Mouse (Mus musculus): ENCODE measurements around the gene Alpl.

Gene Alpl

DNA sequence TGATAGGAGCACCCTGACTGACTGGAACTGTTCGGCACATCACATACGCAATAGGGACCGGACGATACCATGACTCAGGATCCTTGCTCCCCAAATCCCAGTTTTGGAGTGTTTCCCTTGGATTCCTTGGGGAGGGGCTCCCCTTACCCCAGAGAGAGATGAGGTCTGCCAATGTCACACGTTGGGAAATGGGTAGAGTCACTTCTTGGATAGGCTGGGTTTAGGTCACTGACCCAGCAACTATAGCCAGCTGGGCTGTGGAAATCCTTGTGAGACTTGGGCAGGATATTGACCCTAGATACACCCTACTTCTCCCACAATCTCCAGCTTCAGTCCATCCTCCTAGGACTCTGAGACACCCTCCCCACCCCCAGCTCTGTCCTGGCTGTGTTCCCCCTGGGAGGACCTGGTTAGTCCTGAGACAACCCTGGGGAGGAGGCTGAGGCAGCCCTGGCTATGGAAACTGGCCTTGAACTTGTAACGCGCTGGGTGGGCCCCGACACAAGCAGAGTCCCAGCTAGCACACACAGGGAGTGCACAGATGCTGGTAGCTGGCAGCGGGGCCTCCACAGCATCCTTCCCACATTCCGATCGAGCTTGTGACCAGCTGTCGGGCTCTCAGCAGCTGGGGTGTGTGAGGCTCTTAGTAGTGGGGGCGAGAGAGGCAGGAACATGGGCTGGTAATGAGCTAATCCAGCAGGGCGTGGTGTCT lies 25.1 kb downstream of the Alpl start:
- DNase-seq (ENCODE audit: low spot score) = peak; percentile 61

DNA sequence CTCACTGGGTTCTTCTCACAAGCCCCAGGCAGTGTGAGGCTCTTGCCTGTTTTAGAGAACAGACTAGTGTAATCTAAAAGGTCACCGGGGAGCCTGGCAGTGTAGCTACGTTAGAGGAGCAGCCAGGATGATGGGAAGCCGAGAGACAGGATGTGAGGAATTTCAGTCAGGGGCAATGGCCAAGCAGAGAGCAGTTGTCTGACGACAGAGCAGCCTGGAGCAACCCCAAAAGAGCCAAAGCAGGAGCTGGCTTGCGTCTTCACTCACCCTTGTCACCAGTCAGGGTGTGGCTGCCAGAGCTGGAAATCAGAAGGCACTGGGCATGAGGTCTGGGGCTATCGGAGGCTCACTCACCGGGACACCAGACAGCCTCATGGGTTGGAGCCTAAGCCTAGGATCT lies 26.5 kb downstream of the Alpl start:
- peak; percentile 83 for DNase-seq (ENCODE audit: low spot score)

GRCm38 (mm10) chr4:137768831-137769230 lies 27.4 kb downstream of the Alpl start:
- no peak for DNase-seq (ENCODE audit: low spot score)

DNA sequence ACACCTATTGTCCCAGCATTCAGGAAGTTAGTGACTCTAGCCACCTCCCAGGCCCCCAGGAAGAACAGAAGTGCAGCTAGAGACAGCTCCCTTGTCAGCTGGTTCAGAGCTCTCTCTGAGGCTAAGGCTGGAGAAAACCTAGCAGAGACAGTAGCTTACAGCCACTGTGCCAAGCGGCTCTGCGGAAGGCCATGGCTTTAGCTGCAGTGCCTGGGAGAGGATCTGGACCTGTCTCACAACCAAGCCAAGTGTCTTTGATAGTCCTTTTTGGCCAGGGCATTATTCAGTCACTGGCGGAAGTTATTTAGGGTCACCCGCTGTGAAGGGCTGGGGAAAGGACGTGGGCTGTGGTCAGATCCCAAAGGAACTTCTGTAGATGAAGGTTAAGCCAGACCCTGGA lies 27.8 kb downstream of the Alpl start:
- DNase-seq (ENCODE audit: low spot score) = no peak

- no peak for DNase-seq (ENCODE audit: low spot score)
Measured at GRCm38 (mm10) chr4:137766365-137766764, 29.8 kb downstream of the Alpl start.

GRCm38 (mm10) chr4:137765554-137765971 lies 30.6 kb downstream of the Alpl start:
- peak; percentile 43 for DNase-seq (ENCODE audit: low spot score)

GRCm38 (mm10) chr4:137764621-137765020 lies 31.6 kb downstream of the Alpl start:
- no peak for DNase-seq (ENCODE audit: low spot score)

GRCm38 (mm10) chr4:137763920-137764495 lies 32.2 kb downstream of the Alpl start:
- peak; percentile 53 for DNase-seq (ENCODE audit: low spot score)

DNA sequence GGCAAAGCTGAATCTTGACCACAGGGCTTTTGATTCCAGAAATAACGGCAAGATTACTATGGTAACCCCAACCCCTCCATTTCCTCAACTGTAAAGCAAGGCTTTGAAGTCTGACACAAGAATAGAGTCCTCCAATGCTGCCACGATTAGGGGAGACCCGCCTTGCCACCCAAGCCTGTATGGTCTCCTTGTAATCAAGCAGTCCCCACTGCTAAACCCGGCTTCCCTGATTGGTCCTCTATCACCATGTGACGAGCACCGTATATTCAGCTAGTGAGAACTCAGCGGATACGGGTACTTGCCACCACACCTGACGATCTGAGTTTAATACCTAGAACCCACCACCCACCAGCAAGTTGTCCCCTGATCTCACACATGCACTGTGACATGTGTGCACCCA lies 33.3 kb downstream of the Alpl start:
- no peak for DNase-seq (ENCODE audit: low spot score)

DNA sequence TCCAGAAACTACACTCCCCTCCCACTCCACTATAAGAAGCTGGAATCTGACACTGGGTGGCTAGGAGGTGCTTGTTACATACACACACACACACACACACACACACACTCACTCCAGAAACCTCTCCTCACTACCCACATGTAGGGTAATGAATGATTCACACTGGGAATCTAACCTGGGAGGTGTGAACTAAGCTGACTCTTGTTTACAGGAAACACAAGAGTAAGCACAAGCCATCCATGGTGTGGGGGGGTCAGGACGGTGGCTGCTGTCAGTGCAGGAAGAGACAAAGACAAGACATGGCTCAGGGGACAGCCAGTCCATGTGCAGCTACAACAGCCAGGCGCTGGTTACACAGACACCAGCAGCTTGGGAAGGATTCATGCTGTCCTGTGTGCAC lies 41.7 kb downstream of the Alpl start:
- no peak for DNase-seq (ENCODE audit: low spot score)

- DNase-seq (ENCODE audit: low spot score) = no peak
Measured at GRCm38 (mm10) chr4:137753199-137753598, 43.0 kb downstream of the Alpl start.

DNA sequence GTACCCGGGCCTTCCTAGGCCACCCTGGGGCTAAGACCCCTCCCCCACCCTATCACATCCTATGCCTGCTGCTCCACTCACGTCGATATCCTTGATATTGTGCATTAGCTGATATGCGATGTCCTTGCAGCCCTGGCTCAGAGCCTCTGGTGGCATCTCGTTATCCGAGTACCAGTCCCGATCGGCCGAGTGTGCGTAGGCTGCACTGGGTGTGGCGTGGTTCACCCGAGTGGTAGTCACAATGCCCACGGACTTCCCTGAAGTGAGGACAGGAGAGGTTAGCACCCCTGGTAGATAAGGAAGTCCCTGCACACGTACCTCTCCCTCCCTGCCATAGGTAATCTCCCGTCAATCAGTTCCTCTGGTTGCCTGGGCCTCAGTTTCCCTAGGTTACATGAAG lies 43.7 kb downstream of the Alpl start:
- DNase-seq (ENCODE audit: low spot score) = no peak

DNA sequence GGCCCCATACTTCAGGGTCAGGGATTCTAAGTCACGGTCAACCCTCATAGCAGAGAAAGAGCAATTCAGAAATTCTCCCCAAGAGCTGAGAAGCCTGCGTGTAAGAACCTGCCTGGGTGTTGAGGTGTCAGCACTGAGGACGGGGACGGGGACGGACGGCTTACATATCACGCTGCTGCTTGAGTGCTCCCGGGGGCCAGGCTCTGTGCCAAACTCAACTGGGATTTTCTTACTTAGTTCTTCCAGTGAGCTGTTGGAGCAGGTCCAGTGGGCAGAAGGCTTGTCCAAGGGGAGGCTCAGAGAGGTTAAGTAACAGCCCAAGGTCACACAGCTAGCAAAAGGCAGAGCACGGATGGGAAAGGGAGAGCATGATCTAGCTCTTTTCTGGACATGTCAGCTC lies 44.5 kb downstream of the Alpl start:
- DNase-seq (ENCODE audit: low spot score) = no peak

- no peak for DNase-seq (ENCODE audit: low spot score)
Measured at GRCm38 (mm10) chr4:137751310-137751709, 44.9 kb downstream of the Alpl start.

DNA sequence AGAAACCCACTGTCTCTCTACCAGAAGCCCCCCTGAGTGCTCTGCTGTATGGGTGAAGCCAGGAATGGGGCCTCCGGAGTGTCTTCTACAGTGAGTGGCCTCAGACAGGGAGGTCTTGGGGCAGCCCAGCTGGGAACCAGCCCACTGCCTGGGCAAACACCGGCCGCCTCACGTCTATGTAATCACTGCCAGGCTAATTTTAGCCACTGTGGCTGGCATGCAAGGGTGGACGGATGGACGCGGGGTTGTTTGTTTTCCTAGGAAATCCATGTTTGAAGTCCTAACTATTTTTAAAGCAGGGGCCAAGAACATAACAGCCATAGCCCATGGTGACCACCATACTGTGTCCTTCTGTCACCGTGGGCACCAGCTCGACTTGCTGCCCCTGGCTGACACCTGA lies 46.1 kb downstream of the Alpl start:
- DNase-seq (ENCODE audit: low spot score) = no peak

- DNase-seq (ENCODE audit: low spot score) = no peak
Measured at GRCm38 (mm10) chr4:137749680-137750079, 46.5 kb downstream of the Alpl start.

- no peak for DNase-seq (ENCODE audit: low spot score)
Measured at GRCm38 (mm10) chr4:137748726-137749125, 47.5 kb downstream of the Alpl start.

DNA sequence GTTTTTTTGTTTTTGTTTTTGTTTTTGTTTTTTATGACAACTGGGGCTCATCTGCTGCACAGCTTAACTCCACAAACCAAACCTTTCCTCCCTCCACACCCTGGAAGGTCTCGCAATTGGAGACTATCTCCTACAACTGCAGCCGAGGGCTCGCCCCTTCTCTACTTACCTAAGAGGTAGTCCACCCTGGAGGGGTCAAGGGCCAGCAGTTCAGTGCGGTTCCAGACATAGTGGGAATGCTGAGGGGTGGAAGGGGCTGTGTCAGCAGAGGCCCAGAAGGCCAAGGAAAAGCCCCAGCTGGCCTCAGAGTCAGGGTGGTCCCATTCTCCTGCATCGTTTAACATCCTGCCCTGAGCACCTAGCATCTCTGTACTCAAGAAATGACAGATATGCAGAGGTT lies 48.6 kb downstream of the Alpl start:
- no peak for DNase-seq (ENCODE audit: low spot score)

- no peak for DNase-seq (ENCODE audit: low spot score)
Measured at GRCm38 (mm10) chr4:137747091-137747490, 49.1 kb downstream of the Alpl start.

DNA sequence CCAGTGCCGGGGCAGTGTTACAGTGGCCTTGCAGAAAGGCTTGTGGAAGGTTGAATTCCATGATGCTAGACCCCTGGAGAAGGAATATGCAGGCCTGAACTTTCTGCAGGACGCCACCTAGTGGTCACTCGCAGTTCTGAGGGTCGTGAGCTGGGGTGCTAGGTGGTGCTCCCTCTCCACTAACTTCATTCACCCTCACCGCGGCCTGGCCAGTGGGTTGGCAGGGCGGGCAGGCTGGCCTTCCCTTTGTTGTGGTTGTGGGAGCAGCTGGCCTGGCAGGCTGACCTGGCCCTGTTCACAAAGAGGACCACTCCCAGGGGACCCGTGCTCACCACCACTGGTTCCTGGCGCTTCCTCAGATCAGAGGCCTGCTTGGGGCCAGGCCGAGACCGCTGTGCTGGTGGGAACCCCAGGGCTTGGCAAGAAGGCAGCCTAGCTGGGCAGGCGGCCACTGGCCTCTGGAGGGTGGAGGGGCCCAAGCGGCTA lies 51.7 kb downstream of the Alpl start:
- DNase-seq (ENCODE audit: low spot score) = no peak

GRCm38 (mm10) chr4:137743791-137744190 lies 52.4 kb downstream of the Alpl start:
- DNase-seq (ENCODE audit: low spot score) = no peak

- no peak for DNase-seq (ENCODE audit: low spot score)
Measured at GRCm38 (mm10) chr4:137740350-137740749, 55.8 kb downstream of the Alpl start.

DNA sequence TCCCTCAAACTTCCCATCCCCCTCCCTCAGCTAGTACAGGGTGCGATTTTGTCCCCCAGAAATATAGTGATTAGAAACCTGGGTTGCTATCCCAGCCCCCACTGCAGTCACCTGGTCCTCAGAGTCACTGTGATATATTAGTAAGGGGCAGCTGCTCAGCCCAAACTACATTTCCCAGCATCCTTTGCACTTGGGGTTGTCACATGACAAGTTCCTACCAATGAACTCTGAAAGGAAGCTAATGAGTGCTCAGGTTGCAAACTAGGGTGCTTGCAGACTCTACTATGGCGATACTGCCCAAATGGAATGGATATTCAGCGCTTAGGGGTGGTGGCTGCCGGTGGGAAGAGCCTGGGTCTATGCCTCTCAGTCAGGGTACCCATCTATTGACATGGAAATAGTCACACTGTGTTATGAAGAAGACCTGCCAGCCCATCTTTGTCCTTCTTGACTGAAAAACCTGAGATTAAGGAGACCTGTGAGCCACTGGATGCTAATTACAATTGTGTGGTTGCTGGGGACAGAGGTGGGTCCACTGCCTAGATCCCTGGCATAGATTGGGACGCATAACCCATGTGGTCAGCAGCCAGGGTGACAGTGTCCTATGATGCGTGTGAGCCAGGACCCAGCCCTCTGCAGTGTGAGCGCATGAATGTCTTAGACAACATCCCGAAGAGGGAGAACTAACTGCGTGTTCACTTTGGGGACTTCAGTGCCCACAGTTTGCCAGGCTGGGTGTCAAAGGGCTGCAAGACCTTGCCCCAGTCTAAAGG lies 56.8 kb downstream of the Alpl start:
- DNase-seq (ENCODE audit: low spot score) = no peak

Measured in adipocyte (in vitro differentiated cells).